Mouse (Mus musculus) monocyte, adult 5-6 weeks (primary cell): Measurements from ENCODE around the gene Ctrb1. TPM values are rescaled to one million over a fixed set of nuclear protein-coding genes. Genes with fewer than 3 reads are reported as not detected.

Source experiments
- ATAC-seq: fragments of 153-309, 156-312 bp; replicated peaks from 2 replicates; pipeline ENCODE4 v1.8.0; 2017; ENCODE audit warnings: mild to moderate bottlenecking; ENCODE audit not compliant: low TSS enrichment, insufficient number of reproducible peaks, severe bottlenecking, poor library complexity, low FRiP score
- total RNA-seq: library from RNA; stranded (forward); fragments of 200-1000, 200-491, 200-594 nt; gene quantifications from 3 replicates; pipeline ENCODE4 v1.2.3, GENCODE M21; 2017

The Ctrb1 gene
- total RNA-seq, result not detected in 3 replicates

GRCm38 (mm10) chr8:111690960-111691445, at the start of gene Ctrb1:
Gene Ctrb1, minus strand, starts transcription at chr8:111691010.
- ATAC-seq, result no peak

GRCm38 (mm10) chr8:111740301-111740711, 49.5 kb upstream of the Ctrb1 start:
- no peak for ATAC-seq

GRCm38 (mm10) chr8:111739604-111740003, 48.8 kb upstream of the Ctrb1 start:
- no peak for ATAC-seq

GRCm38 (mm10) chr8:111738867-111739266, 48.1 kb upstream of the Ctrb1 start:
- no peak for ATAC-seq

- ATAC-seq, result no peak
These were observed 45.5 kb upstream of the Ctrb1 start for GRCm38 (mm10) chr8:111736321-111736720.

GRCm38 (mm10) chr8:111735791-111736190, 45.0 kb upstream of the Ctrb1 start:
- no peak for ATAC-seq

GRCm38 (mm10) chr8:111735335-111735761, 44.5 kb upstream of the Ctrb1 start:
- no peak for ATAC-seq

GRCm38 (mm10) chr8:111734244-111734960, 43.6 kb upstream of the Ctrb1 start:
- ATAC-seq, result no peak

- no peak for ATAC-seq
These were observed 42.9 kb upstream of the Ctrb1 start for GRCm38 (mm10) chr8:111733581-111734243.

- ATAC-seq, result no peak
These were observed 41.7 kb upstream of the Ctrb1 start for GRCm38 (mm10) chr8:111732406-111733085.

- peak; percentile 66; the same call in 1 of the 2 replicates for ATAC-seq
These were observed 41.2 kb upstream of the Ctrb1 start for GRCm38 (mm10) chr8:111732004-111732403.

GRCm38 (mm10) chr8:111731231-111731977, 40.6 kb upstream of the Ctrb1 start:
- ATAC-seq, result no peak

GRCm38 (mm10) chr8:111729233-111730170, 38.7 kb upstream of the Ctrb1 start:
- no peak for ATAC-seq

- ATAC-seq, result no peak
These were observed 37.7 kb upstream of the Ctrb1 start for GRCm38 (mm10) chr8:111728481-111728880.

- ATAC-seq, result no peak
These were observed 36.7 kb upstream of the Ctrb1 start for GRCm38 (mm10) chr8:111727553-111727952.

- no peak for ATAC-seq
These were observed 35.5 kb upstream of the Ctrb1 start for GRCm38 (mm10) chr8:111726102-111726900.

GRCm38 (mm10) chr8:111725341-111725740, 34.5 kb upstream of the Ctrb1 start:
- no peak for ATAC-seq
